Mouse (Mus musculus) stomach, embryonic 14.5 days (tissue): ENCODE results near the gene Zfp462. TPM values are rescaled to one million over a fixed set of nuclear protein-coding genes. Genes with fewer than 3 reads are reported as not detected.

ENCODE experiments used
- ATAC-seq: fragments of 200-750 bp; cut with Nextera tagmentation; 2 replicates; pipeline ENCODE4 v1.8.0; 2017; ENCODE audit warnings: low read depth, moderate TSS enrichment; ENCODE audit not compliant: insufficient number of reproducible peaks, insufficient read depth, low FRiP score
- H3K27ac ChIP-seq: fragments of 300-500 bp; sonication (generic); 2 replicates; pipeline ENCODE4 v1.5.1; 2014; ENCODE audit warnings: mild to moderate bottlenecking, low read length, moderate library complexity, mixed read lengths
- H3K27me3 ChIP-seq: fragments of 300-500 bp; sonication (generic); 2 replicates; pipeline ENCODE4 v1.6.1; 2014; ENCODE audit warnings: low read length, control low read depth, mixed read lengths; ENCODE audit not compliant: control insufficient read depth, insufficient read depth
- H3K36me3 ChIP-seq: fragments of 300-500 bp; sonication (generic); 2 replicates; pipeline ENCODE4 v1.6.1; 2014; ENCODE audit warnings: mild to moderate bottlenecking, control low read depth, low read length, moderate library complexity, mixed read lengths; ENCODE audit not compliant: control insufficient read depth, insufficient read depth
- H3K4me1 ChIP-seq: fragments of 300-500 bp; sonication (generic); 2 replicates; pipeline ENCODE4 v1.6.1; 2014; ENCODE audit warnings: low read length, control low read depth, mixed read lengths; ENCODE audit not compliant: control insufficient read depth, insufficient read depth
- H3K4me2 ChIP-seq: fragments of 300-500 bp; sonication (generic); replicated peaks from 2 replicates; pipeline ENCODE4 v1.6.1; 2014; ENCODE audit warnings: low read depth, low read length, control low read depth
- H3K4me3 ChIP-seq: fragments of 300-500 bp; sonication (generic); 2 replicates; pipeline ENCODE4 v1.5.1; 2014; ENCODE audit warnings: low read depth, low read length, control low read depth
- H3K9ac ChIP-seq: fragments of 300-500 bp; sonication (generic); replicated peaks from 2 replicates; pipeline ENCODE4 v1.6.1; 2014; ENCODE audit warnings: low read depth, mild to moderate bottlenecking, control low read depth, low read length, moderate library complexity, mixed read lengths
- H3K9me3 ChIP-seq: fragments of 300-500 bp; sonication (generic); 2 replicates; pipeline ENCODE4 v1.6.1; 2016; ENCODE audit warnings: low read depth, low read length, control low read depth; ENCODE audit not compliant: control insufficient read depth
- WGBS: fragments of 180-500 bp; shearing (Covaris S2); extraction: QIAGEN DNeasy Blood & Tissue Kit; methylation state at CpG from one replicate; pipeline ENCODE4 v1.1.7; 2014; 5-methylcytosine and 5-hydroxymethylcytosine counted together
- polyA plus RNA-seq: library from polyadenylated mRNA; unstranded; fragments of >200 nt; fragmentation: Nextera tagmentation; extraction: Ambion mirVana; gene quantifications from 2 replicates; pipeline ENCODE4 v1.2.1, GENCODE M21; 2014

The Zfp462 gene
- polyA plus RNA-seq, 1 experiment from 2014 or later: 6.9 TPM

- no peaks in the 10 kb centered on the region for H3K27me3 ChIP-seq
- H3K27ac ChIP-seq: peak overlapping the region; percentile 90; the same call in 1 of the 2 replicates
- ATAC-seq: no peak
- 42% methylated on average over 1 of the region's 1 CpGs for WGBS
- no peaks in the 10 kb centered on the region for H3K9me3 ChIP-seq
- H3K9ac ChIP-seq: no peak overlapping the region
- H3K36me3 ChIP-seq: peaks cover 35% of the 10 kb centered on the region
- no peak overlapping the region for H3K4me3 ChIP-seq
- H3K4me1 ChIP-seq: peaks cover 27% of the 10 kb centered on the region
- no peak overlapping the region for H3K4me2 ChIP-seq
Measured at GRCm38 (mm10) chr4:55006024-55006423, 61.2 kb downstream of the Zfp462 start.

GRCm38 (mm10) chr4:55008616-55009015 lies 63.8 kb downstream of the Zfp462 start:
- no peak for ATAC-seq
- H3K36me3 ChIP-seq: peaks cover 51% of the 10 kb centered on the region

GRCm38 (mm10) chr4:55011391-55011790 lies 66.5 kb downstream of the Zfp462 start:
- H3K4me3 ChIP-seq: no peak overlapping the region
- H3K36me3 ChIP-seq: peaks cover 62% of the 10 kb centered on the region
- H3K9me3 ChIP-seq: no peaks in the 10 kb centered on the region
- H3K4me2 ChIP-seq: no peak overlapping the region
- H3K27me3 ChIP-seq: no peaks in the 10 kb centered on the region
- H3K4me1 ChIP-seq: no peaks in the 10 kb centered on the region
- ATAC-seq: no peak
- H3K27ac ChIP-seq: no peak overlapping the region
- H3K9ac ChIP-seq: no peak overlapping the region
- 86% methylated on average over 12 of the region's 12 CpGs for WGBS

More at GRCm38 (mm10) chr4:55008616-55009015, 63.8 kb downstream of the Zfp462 start:
- no peak overlapping the region for H3K9ac ChIP-seq
- no peak overlapping the region for H3K4me2 ChIP-seq
- WGBS: 94% methylated on average over 14 of the region's 14 CpGs
- H3K4me1 ChIP-seq: peaks cover 19% of the 10 kb centered on the region
- no peak overlapping the region for H3K27ac ChIP-seq
- no peaks in the 10 kb centered on the region for H3K9me3 ChIP-seq
- H3K4me3 ChIP-seq: no peak overlapping the region
- H3K27me3 ChIP-seq: no peaks in the 10 kb centered on the region

GRCm38 (mm10) chr4:55013563-55014248 lies 68.9 kb downstream of the Zfp462 start:
- Histone ChIP-seq H3K36me3 (peaks cover 61% of the 10 kb centered on the region), H3K27ac (no peak overlapping the region; the same call in 1 of the 2 replicates), H3K4me1 (no peaks in the 10 kb centered on the region), H3K9me3 (no peaks in the 10 kb centered on the region), H3K27me3 (no peaks in the 10 kb centered on the region), H3K4me3 (no peak overlapping the region), H3K4me2 (no peak overlapping the region), H3K9ac (no peak overlapping the region)
- 70% methylated on average over 16 of the region's 16 CpGs for whole genome bisulfite sequencing
- ATAC-seq: no peak

GRCm38 (mm10) chr4:55014731-55015463 lies 70.0 kb downstream of the Zfp462 start:
- no peak for ATAC-seq
- no peak overlapping the region for H3K4me2 ChIP-seq
- H3K9ac ChIP-seq: no peak overlapping the region
- peaks cover 51% of the 10 kb centered on the region for H3K36me3 ChIP-seq
- H3K9me3 ChIP-seq: no peaks in the 10 kb centered on the region
- WGBS: 81% methylated on average over 13 of the region's 13 CpGs
- H3K4me1 ChIP-seq: no peaks in the 10 kb centered on the region
- H3K27ac ChIP-seq: no peak overlapping the region
- H3K27me3 ChIP-seq: no peaks in the 10 kb centered on the region
- no peak overlapping the region for H3K4me3 ChIP-seq

- H3K4me2 ChIP-seq: no peak overlapping the region
- H3K4me1 ChIP-seq: no peaks in the 10 kb centered on the region
- peaks cover 51% of the 10 kb centered on the region for H3K36me3 ChIP-seq
- H3K4me3 ChIP-seq: no peak overlapping the region
- no peak for ATAC-seq
- H3K27me3 ChIP-seq: no peaks in the 10 kb centered on the region
- no peaks in the 10 kb centered on the region for H3K9me3 ChIP-seq
- no peak overlapping the region for H3K9ac ChIP-seq
- 96% methylated on average over 2 of the region's 2 CpGs for WGBS
- no peak overlapping the region for H3K27ac ChIP-seq
Measured at GRCm38 (mm10) chr4:55015517-55015916, 70.7 kb downstream of the Zfp462 start.

GRCm38 (mm10) chr4:55026109-55026646 lies 81.3 kb downstream of the Zfp462 start:
- no peaks in the 10 kb centered on the region for H3K9me3 ChIP-seq
- no peak overlapping the region for H3K9ac ChIP-seq
- no peaks in the 10 kb centered on the region for H3K27me3 ChIP-seq
- H3K27ac ChIP-seq: no peak overlapping the region
- no peaks in the 10 kb centered on the region for H3K4me1 ChIP-seq
- H3K4me3 ChIP-seq: no peak overlapping the region
- H3K4me2 ChIP-seq: no peak overlapping the region
- ATAC-seq: no peak
- peaks cover 16% of the 10 kb centered on the region for H3K36me3 ChIP-seq
- WGBS: 80% methylated on average over 10 of the region's 10 CpGs

- 80% methylated on average over 5 of the region's 5 CpGs for WGBS
- ATAC-seq: no peak
- Histone ChIP-seq H3K4me1 (no peaks in the 10 kb centered on the region), H3K27ac (no peak overlapping the region), H3K9ac (no peak overlapping the region), H3K4me3 (no peak overlapping the region), H3K4me2 (no peak overlapping the region), H3K9me3 (no peaks in the 10 kb centered on the region), H3K27me3 (no peaks in the 10 kb centered on the region), H3K36me3 (no peaks in the 10 kb centered on the region)
Measured at GRCm38 (mm10) chr4:55030401-55030800, 85.6 kb downstream of the Zfp462 start.
